Mouse (Mus musculus) heart, embryonic 12.5 days (tissue): Measurements from ENCODE around the gene Col9a2. TPM values are rescaled to one million over a fixed set of nuclear protein-coding genes. Genes with fewer than 3 reads are reported as not detected.

Experiments used
- ATAC-seq: fragments of 200-750 bp; cut with Nextera tagmentation; 2 replicates; pipeline ENCODE4 v1.8.0; 2017; ENCODE audit warnings: moderate TSS enrichment, moderate library complexity; ENCODE audit not compliant: insufficient number of reproducible peaks, low FRiP score
- H3K27ac ChIP-seq: fragments of 300-500 bp; sonication (generic); 2 replicates; pipeline ENCODE4 v1.5.1; 2016; ENCODE audit warnings: mild to moderate bottlenecking, moderate library complexity; ENCODE audit not compliant: poor library complexity, severe bottlenecking
- H3K27me3 ChIP-seq: fragments of 300-500 bp; sonication (generic); replicated peaks from 2 replicates; pipeline ENCODE4 v1.6.1; 2016; ENCODE audit warnings: mild to moderate bottlenecking, moderate library complexity
- H3K36me3 ChIP-seq: fragments of 300-500 bp; sonication (generic); 2 replicates; pipeline ENCODE4 v1.6.1; 2016; ENCODE audit warnings: mild to moderate bottlenecking, moderate library complexity
- H3K4me1 ChIP-seq: fragments of 300-500 bp; sonication (generic); replicated peaks from 2 replicates; pipeline ENCODE4 v1.6.1; 2016; ENCODE audit warnings: mild to moderate bottlenecking
- H3K4me2 ChIP-seq: fragments of 300-500 bp; sonication (generic); 2 replicates; pipeline ENCODE4 v1.6.1; 2016; ENCODE audit warnings: mild to moderate bottlenecking, moderate library complexity
- H3K4me3 ChIP-seq: fragments of 300-500 bp; sonication (generic); 2 replicates; pipeline ENCODE4 v1.5.1; 2016; ENCODE audit warnings: mild to moderate bottlenecking
- H3K9ac ChIP-seq: fragments of 300-500 bp; sonication (generic); 2 replicates; pipeline ENCODE4 v1.6.1; 2016; ENCODE audit warnings: mild to moderate bottlenecking, moderate library complexity
- H3K9me3 ChIP-seq: fragments of 300-500 bp; sonication (generic); replicated peaks from 2 replicates; pipeline ENCODE4 v1.6.1; 2016; ENCODE audit warnings: mild to moderate bottlenecking, moderate library complexity
- WGBS: fragments of 180-500 bp; shearing (Covaris S2); methylation state at CpG from one replicate; pipeline ENCODE4 v1.1.7; 2016; 5-methylcytosine and 5-hydroxymethylcytosine counted together
- polyA plus RNA-seq: library from polyadenylated mRNA; unstranded; fragments of >200 nt; fragmentation: Nextera tagmentation; extraction: Ambion mirVana; gene quantifications from 2 replicates; pipeline ENCODE4 v1.2.1, GENCODE M21; 2016

The Col9a2 gene
- polyA plus RNA-seq, 1 experiment from 2014 or later, result 11.6 TPM

DNA sequence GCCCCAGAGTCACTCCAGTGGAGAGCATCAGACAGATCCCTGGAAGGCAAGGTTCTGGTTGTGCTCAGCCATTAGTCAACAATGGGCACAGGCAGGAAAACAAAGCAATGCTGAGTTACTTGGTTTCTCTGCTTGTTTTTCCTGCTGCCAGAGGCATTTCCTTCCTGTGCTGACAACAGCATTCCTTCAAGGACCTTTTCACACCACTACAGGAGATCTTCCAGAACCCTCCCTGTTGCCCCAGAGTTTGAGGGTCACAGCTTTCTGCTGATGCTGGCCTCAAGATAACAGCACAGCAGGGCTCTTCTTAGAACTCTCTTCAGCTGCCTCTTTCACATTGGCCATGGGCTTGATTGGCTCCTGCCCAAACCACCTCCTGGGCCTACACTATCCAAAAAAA, 17.3 kb upstream of the Col9a2 start:
- H3K27ac ChIP-seq, result peak overlapping the region; percentile 67; the same call in 1 of the 2 replicates
- peaks cover 40% of the 10 kb centered on the region for H3K4me1 ChIP-seq

DNA sequence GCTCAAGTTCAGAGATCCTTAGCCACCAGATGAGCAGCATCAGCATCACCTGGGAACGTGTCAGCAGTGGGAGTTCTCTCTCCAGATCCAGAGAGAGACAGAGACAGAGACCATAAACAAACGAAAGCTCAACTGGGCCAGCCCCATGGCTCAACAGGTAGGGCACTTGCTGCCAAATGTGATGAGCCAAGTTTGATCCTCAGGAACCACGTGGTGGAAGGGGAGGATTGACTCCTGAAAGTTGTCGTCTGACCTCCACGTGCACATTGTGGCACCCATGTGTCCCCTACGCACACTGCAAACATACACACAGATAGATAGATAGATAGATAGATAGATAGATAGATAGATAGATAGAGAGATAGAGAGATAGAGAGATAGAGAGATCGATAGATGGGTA, 15.7 kb upstream of the Col9a2 start:
- Histone ChIP-seq H3K4me1 (peaks cover 35% of the 10 kb centered on the region), H3K36me3 (no peaks in the 10 kb centered on the region), H3K4me2 (no peak overlapping the region), H3K9ac (no peak overlapping the region), H3K4me3 (no peak overlapping the region), H3K27ac (no peak overlapping the region), H3K27me3 (no peaks in the 10 kb centered on the region), H3K9me3 (no peaks in the 10 kb centered on the region)
- WGBS, result 76% methylated on average over 7 of the region's 7 CpGs
- ATAC-seq, result no peak

More for the DNA sequence above, 17.3 kb upstream of the Col9a2 start:
- no peak overlapping the region for H3K4me3 ChIP-seq
- no peak overlapping the region for H3K9ac ChIP-seq
- ATAC-seq, result peak; percentile 10; the same call in 1 of the 2 replicates
- no peaks in the 10 kb centered on the region for H3K9me3 ChIP-seq
- no peaks in the 10 kb centered on the region for H3K36me3 ChIP-seq
- no peak overlapping the region for H3K4me2 ChIP-seq
- no peaks in the 10 kb centered on the region for H3K27me3 ChIP-seq

DNA sequence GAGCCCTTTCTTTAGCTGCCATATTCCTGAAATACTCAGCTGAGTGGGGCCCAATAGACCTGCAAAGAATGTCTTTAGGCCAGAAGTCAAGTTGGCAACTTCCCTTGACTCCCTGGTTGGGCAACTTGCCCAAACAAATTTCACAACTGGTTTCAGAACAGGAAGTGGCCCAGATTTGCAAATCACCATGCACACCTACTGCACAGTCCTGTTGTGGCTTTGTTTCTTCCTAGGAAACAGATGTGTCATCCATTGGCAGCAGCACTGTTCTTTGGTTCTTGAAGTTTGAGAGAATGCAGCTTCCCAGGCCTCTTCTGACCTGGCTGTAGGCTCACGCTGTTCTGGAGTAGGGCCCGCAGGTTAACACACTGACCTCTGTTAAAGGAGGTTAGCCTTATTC, 15.2 kb upstream of the Col9a2 start:
- no peaks in the 10 kb centered on the region for H3K9me3 ChIP-seq
- no peak overlapping the region for H3K9ac ChIP-seq
- no peak for ATAC-seq
- H3K4me1 ChIP-seq, result peaks cover 32% of the 10 kb centered on the region
- no peak overlapping the region for H3K4me3 ChIP-seq
- no peaks in the 10 kb centered on the region for H3K27me3 ChIP-seq
- no peak overlapping the region for H3K4me2 ChIP-seq
- no peak overlapping the region for H3K27ac ChIP-seq
- no peaks in the 10 kb centered on the region for H3K36me3 ChIP-seq
- WGBS, result 84% methylated on average over 2 of the region's 2 CpGs

GRCm38 (mm10) chr4:121025681-121026080, 13.5 kb upstream of the Col9a2 start:
- Histone ChIP-seq H3K36me3 (no peaks in the 10 kb centered on the region), H3K4me2 (no peak overlapping the region), H3K9ac (no peak overlapping the region), H3K27ac (no peak overlapping the region), H3K9me3 (no peaks in the 10 kb centered on the region), H3K27me3 (no peaks in the 10 kb centered on the region), H3K4me3 (no peak overlapping the region), H3K4me1 (peaks cover 15% of the 10 kb centered on the region)
- 68% methylated on average over 2 of the region's 2 CpGs for WGBS
- no peak for ATAC-seq

GRCm38 (mm10) chr4:121028146-121028545, 11.0 kb upstream of the Col9a2 start:
- WGBS, result 66% methylated on average over 1 of the region's 1 CpGs

DNA sequence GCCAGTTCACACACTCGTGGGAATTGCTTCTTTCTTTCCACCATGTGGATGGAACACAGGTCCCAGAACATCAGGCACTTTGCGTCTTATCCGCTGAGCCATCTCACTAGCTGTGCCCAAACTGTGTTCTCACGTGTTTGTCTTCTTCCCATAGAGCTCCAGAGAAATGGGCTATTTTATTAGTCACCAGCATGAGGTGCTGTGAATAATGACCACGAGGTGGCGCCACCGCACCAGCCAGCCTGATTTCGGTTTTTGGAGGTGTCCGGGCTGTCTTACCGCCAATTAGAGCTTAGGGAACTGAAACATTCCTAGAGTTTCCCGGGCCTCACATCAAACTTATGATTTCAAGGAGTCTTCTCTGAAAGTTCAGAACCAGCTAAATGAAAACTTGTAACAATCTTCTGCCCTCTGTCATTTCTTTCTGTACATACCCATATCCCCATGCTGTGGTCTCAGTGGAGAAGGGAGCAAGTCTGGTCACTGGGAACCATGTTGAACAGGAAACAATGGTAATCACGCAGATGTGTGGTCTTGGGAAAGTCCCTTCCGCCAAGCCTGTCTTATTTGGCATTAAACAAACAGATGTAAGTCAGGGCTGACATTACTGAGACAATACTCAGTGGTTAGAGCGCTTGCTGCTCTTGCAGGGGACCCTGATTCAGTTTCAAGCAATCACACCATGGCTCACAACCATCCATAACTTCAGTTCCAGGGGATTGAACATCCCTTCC, 10.4 kb upstream of the Col9a2 start:
- no peak for ATAC-seq
- H3K9me3 ChIP-seq, result no peaks in the 10 kb centered on the region
- no peaks in the 10 kb centered on the region for H3K36me3 ChIP-seq
- H3K27me3 ChIP-seq, result no peaks in the 10 kb centered on the region
- H3K4me1 ChIP-seq, result 0 out of 2 replicates have a peak, but pooled peaks cover 1% of the 10 kb centered on the region
- no peak overlapping the region for H3K4me3 ChIP-seq
- WGBS, result 31% methylated on average over 14 of the region's 14 CpGs
- H3K9ac ChIP-seq, result no peak overlapping the region
- no peak overlapping the region for H3K4me2 ChIP-seq
- H3K27ac ChIP-seq, result no peak overlapping the region

More at GRCm38 (mm10) chr4:121028146-121028545, 11.0 kb upstream of the Col9a2 start:
- H3K4me3 ChIP-seq, result no peak overlapping the region
- no peaks in the 10 kb centered on the region for H3K9me3 ChIP-seq
- H3K27ac ChIP-seq, result no peak overlapping the region
- H3K27me3 ChIP-seq, result no peaks in the 10 kb centered on the region
- H3K9ac ChIP-seq, result no peak overlapping the region
- no peak for ATAC-seq
- no peak overlapping the region for H3K4me2 ChIP-seq
- H3K4me1 ChIP-seq, result no peaks in the 10 kb centered on the region
- no peaks in the 10 kb centered on the region for H3K36me3 ChIP-seq

DNA sequence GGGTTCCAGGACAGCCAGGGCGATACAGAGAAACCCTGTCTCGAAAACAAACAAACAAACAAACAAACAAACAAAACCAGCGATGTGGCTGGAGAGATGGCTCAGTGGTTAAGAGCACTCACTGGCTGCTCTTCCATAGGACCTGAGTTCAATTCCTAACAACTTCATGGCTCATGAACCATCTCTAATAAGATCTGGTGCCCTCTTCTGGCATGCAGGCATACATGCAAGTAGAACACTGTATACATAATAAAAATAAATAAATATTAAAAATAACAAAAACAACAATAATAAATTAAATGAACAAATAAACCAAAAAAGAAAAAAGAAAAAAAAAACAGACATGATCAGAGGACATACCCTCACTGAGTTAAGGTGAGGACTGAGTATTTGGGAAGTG, 9.6 kb upstream of the Col9a2 start:
- Histone ChIP-seq H3K27ac (no peak overlapping the region), H3K4me1 (0 out of 2 replicates have a peak, but pooled peaks cover 4% of the 10 kb centered on the region), H3K27me3 (no peaks in the 10 kb centered on the region), H3K9ac (no peak overlapping the region), H3K9me3 (no peaks in the 10 kb centered on the region), H3K36me3 (no peaks in the 10 kb centered on the region), H3K4me3 (no peak overlapping the region), H3K4me2 (no peak overlapping the region)
- no peak for ATAC-seq
- WGBS, result 70% methylated on average over 3 of the region's 3 CpGs

- Histone ChIP-seq H3K36me3 (no peaks in the 10 kb centered on the region), H3K27me3 (no peaks in the 10 kb centered on the region), H3K27ac (no peak overlapping the region), H3K4me3 (no peak overlapping the region), H3K4me1 (0 out of 2 replicates have a peak, but pooled peaks cover 4% of the 10 kb centered on the region), H3K4me2 (no peak overlapping the region), H3K9me3 (no peaks in the 10 kb centered on the region), H3K9ac (no peak overlapping the region)
- no peak for ATAC-seq
- WGBS, result 52% methylated on average over 4 of the region's 4 CpGs
Observed at GRCm38 (mm10) chr4:121031440-121031839, 7.7 kb upstream of the Col9a2 start.

- ATAC-seq, result no peak
- peaks cover 4% of the 10 kb centered on the region for H3K27me3 ChIP-seq
- no peak overlapping the region for H3K9ac ChIP-seq
- H3K27ac ChIP-seq, result no peak overlapping the region
- no peak overlapping the region for H3K4me2 ChIP-seq
- no peaks in the 10 kb centered on the region for H3K36me3 ChIP-seq
- no peak overlapping the region for H3K4me3 ChIP-seq
- 79% methylated on average over 2 of the region's 2 CpGs for WGBS
- no peaks in the 10 kb centered on the region for H3K9me3 ChIP-seq
- H3K4me1 ChIP-seq, result 0 out of 2 replicates have a peak, but pooled peaks cover 4% of the 10 kb centered on the region
Observed at GRCm38 (mm10) chr4:121033006-121033405, 6.2 kb upstream of the Col9a2 start.

DNA sequence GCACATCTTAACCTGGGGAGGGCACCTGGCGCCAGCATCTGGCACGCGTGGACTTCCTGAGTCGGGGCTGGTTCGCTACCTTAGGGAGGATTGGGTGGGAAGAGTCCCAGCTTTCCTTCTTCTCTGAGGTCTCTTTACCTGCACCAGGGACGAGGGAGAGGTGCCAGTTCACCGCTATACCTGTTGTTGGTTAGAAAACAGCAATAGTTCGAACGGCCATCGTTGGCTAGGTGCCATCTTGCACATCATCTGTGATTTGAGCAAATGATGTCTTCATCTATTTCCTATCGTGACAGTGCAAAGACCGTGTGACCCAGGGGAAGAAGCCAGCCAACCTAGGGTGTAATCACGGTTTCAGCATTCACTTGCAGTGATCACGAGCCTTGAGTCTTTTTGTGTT, 1.1 kb downstream of the Col9a2 start:
- ATAC-seq, result no peak
- Histone ChIP-seq H3K27me3 (peaks cover 27% of the 10 kb centered on the region), H3K9ac (no peak overlapping the region), H3K27ac (no peak overlapping the region), H3K36me3 (no peaks in the 10 kb centered on the region), H3K4me2 (peak overlapping the region; percentile 87), H3K4me1 (peaks cover 24% of the 10 kb centered on the region), H3K4me3 (peak overlapping the region; percentile 52), H3K9me3 (no peaks in the 10 kb centered on the region)
- 64% methylated on average over 14 of the region's 14 CpGs for WGBS

- Histone ChIP-seq H3K9ac (peak overlapping the region; percentile 47; the same call in 1 of the 2 replicates), H3K36me3 (no peaks in the 10 kb centered on the region), H3K9me3 (no peaks in the 10 kb centered on the region), H3K27me3 (peaks cover 27% of the 10 kb centered on the region), H3K4me3 (no peak overlapping the region), H3K27ac (peak overlapping the region; percentile 77), H3K4me2 (peak overlapping the region; percentile 87), H3K4me1 (peaks cover 24% of the 10 kb centered on the region)
- WGBS, result 10% methylated on average over 18 of the region's 18 CpGs
- peak; percentile 55 for ATAC-seq
Observed at GRCm38 (mm10) chr4:121040897-121041671, 1.9 kb downstream of the Col9a2 start.
